Mouse (Mus musculus) frontal cortex, adult (tissue): ENCODE results near the gene Gm340.

Experiments used
- ATAC-seq: cut with Nextera tagmentation; 2 replicates; pipeline ENCODE4 v1.9.2; 2017; ENCODE audit warnings: mild to moderate bottlenecking, moderate library complexity, mixed read lengths; ENCODE audit not compliant: low TSS enrichment

Gene Gm340

DNA sequence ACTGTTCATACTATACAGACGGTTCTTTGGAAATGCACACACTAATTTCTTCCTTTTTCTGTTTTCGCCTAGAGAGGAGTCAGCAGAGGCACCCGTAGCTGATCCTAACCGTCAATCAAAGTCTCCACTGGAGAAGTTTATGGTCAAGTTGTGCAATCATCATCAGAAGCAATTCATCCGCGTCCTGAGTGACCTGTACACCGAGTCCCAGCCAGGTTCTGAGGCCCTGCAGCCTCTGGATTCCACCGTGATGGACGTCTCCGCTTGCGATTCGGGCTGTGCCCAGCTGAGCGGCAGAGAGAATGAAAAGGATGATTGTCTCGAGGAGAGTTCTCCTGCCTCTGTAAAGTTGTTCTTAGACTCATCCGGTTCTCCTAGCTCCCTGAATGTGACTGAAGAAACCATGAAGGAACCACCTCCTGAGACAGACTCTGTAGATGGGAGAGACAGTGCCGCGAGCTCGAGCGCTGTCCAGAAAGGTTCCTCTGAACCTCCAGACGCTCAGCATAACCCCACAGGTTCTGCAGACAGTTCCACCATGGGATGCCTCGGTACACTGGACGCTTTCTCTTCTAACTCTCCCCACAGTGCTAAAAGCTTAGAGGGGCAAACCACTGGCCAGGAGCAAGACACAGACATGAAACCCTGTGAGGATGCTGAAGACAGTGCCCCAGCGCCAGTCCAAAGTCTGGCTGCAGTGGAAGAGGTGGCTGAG, at the start of gene Gm340:
Gene Gm340, plus strand, starts transcription at position 665 of the 715 bp plus-strand sequence.
- no peak for ATAC-seq

DNA sequence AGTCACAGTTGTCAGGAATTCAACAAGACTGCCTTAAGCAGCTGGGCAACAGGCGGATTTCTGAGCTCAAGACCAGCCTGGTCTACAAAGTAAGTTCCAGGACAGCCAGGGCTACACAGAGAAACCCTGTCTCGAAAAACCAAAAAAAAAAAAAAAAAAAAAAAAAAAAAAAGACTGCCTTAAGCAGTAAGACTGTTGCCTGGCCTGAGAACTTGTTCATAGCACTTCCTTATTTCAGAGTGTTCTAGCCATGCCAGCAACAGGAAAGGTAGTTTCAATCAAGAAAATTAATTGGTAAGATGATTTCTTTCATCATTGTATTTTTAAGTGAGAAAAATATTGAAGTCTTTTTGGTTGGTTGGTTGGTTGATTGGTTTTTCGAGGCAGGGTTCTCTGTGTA, 48.1 kb upstream of the Gm340 start:
- no peak for ATAC-seq

DNA sequence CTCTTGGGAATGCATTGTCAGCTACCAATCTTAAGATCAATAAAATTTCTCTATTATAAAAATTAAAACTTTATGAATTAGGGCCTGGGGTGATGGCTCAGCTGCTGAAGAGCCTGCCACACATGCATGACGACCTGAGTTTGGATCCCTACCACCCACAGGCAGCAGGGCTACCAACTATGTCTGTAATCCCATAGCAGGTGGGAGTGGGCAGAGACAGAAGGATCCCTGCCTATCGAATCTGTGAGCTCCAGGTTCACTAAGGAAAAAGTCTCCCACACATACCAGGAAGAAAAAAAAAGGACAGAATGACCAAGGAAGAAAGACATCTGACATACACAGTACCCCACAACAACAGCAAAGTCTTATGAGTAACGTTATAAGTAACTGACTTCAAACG, 25.2 kb upstream of the Gm340 start:
- ATAC-seq, result no peak

DNA sequence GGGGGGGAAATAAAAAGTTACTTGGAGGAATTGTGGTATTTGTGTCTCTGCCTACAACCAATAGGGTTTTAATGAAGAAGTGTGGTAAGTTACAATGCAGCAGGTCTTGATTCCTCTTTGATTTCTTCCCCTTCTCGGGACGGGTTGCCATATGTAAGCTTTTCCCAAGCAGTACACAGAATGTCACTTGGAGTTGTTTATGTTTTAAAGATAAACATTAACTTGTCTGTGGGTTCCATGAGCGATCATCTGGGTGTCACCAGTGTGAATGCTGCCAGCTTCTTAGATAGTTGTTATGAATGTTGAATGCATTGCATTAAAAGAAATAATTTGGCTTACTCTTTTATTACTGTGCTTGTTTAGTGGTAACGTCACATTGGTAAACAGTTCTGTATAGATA, 24.7 kb upstream of the Gm340 start:
- no peak for ATAC-seq

DNA sequence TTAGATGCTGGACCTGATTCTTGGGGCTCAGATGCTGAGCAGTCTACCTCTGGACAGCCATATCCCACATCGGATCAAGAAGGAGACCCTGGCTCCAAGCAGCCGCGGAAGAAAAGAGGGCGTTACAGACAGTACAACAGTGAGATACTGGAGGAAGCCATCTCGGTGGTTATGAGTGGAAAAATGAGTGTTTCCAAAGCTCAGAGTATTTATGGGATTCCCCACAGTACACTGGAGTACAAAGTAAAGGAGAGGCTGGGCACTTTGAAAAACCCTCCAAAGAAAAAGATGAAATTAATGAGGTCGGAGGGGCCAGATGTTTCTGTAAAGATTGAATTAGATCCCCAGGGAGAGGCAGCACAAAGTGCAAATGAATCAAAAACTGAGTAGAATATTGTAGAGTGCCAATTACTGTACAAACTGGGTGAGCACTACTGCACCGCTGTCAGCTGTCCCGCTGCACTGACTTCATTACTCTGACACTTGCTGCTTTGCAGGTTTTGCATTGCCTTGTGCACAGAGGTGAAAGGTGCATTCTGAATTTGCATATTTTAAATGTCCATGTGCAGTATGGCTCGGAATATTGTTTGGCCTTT, 23.2 kb upstream of the Gm340 start:
- ATAC-seq, result no peak

DNA sequence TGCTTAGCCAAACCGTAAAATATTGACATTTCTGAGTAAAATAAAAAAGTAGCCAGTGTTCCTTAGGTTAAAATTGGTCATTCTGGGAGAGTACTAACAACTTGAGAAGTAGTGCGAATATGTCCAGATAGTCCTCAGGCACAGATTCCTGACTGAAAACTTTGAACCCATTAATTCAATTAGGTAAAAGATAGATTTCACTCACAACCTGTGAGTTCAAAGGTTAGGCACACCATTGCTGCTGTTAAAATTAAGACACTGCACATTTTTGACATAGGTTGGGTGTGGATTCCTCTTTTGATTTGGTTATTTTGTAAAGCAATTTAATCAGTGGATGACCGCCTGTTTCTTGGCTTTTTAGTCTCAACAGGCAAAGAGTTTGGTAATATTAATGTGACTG, 21.3 kb upstream of the Gm340 start:
- ATAC-seq, result no peak

DNA sequence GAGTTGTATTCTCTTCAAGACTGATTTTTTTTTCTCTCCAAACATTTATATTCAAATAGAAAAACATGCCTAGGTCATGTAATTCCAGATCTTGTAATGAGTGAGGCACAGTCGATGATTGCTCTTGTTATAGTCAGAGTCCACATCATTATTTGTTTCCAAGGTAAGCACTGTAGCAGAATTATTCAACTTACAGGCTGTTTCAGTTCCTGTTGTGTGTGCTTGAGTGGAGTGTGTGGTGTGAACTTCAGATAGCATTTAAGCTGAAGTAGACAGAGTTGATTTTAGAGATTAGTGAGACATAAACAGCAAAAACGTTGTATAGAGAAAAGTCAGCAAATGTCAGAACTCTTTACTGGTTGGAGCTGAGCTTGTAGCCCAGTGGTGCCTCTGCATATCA, 13.4 kb upstream of the Gm340 start:
- no peak for ATAC-seq

DNA sequence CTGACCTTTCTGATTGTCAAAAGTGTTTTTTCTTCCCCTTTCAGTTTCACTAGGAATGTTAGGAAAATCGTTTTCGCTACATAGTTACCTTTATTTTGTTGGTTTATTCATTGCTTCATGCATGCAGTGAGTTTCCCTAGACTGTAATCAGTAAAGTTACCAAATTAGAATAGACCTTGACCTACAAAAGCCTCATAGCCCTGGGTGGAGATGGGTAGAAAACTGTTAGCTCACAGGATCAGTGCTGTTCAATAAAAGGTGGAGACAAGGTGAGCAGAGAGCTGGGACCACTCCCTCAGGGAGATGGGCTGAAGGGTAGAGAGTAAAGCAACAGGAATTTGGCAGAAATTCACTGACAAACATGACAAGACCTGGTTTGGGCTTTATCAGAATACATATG, 8.5 kb upstream of the Gm340 start:
- no peak for ATAC-seq

DNA sequence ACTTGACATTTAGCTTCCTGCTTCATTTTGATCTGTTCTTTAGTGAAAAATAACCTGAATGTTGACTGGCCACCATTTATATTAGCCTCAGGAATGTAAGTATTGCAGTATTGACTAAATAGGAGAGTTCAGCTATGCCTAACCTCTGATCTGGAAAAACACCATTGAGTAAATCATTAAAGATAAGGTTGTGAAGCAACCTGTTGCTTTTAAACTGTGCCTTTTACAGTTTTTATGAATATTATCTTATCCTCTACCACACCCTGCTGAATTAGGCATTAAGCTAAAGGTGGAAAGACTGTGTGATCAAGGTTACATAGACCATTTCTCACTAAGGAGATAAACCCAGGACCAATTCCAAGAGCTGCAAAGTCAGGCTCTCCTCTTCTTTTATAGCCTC, 4.6 kb upstream of the Gm340 start:
- no peak for ATAC-seq

DNA sequence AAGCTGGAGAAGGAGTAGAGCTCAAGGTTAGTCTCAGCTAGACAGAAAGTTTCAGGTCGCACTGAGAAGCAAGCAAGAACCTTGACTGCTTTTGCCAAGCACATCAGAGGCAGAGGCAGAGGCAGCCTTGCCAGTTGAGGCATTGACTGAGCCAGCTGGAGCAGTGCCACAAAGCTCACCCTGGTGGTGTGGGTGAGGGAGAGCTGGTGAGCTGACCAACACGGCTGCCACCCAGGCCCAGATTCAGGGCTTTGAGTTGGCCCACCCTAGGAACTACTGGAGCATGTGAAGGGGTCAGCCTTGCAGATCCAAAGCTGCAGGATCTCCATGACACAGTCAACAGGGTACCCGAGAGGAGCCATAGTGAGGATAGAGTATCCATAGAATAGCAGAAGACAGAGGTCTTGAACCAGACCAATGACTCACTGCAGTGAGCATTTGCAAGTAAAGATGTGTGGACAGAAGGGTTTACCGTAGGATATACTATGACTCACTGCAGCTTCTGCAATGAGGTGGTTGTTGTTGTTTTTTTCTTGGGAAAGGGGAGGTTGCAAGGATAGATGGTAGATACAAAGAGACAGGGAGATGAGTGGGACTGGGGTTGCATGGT, 2.8 kb upstream of the Gm340 start:
- ATAC-seq, result no peak

DNA sequence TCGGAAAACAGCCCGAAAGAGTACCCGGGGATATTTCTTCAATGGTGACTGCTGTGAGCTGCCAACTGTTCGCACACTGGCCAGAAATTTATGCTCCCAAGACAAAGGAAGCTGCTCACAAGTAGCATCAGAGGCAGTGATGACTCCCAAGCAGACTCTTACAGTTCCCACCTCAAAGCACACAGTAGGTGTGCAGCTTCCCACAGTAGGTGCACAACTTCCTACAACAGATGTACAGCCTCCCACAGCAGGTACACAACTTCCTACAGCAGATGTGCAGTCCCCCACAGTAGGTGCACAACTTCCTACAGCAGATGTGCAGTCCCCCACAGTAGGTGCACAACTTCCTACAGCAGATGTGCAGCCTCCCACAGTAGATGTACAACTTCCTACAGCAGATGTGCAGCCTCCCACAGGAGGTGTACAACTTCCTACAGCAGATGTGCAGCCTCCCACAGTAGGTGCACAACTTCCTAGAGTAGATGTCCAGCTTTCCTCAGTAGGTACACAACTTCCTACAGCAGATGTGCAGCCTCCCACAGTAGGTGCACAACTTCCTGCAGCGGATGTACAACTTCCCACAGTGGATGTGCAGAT, 846 bp downstream of the Gm340 start:
- ATAC-seq, result no peak

DNA sequence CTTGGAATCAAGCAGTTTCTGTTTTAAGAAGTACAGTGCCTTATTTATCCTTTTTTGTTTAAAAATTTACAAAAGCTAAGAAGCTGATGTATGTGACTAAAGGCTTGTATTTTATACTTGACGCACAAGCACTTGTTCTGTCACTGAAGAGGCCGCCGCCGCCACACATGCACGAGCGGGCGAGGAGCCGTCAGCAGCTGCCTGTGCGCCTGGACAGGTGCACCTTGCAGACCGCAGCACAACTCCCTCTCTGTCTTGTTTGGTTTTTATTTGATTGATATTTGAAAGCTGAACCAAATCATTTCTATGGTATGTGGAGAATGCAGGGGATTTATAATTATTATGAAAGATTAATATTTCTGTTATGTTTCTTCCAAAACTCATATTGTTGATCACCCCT, 4.6 kb downstream of the Gm340 start:
- no peak for ATAC-seq

DNA sequence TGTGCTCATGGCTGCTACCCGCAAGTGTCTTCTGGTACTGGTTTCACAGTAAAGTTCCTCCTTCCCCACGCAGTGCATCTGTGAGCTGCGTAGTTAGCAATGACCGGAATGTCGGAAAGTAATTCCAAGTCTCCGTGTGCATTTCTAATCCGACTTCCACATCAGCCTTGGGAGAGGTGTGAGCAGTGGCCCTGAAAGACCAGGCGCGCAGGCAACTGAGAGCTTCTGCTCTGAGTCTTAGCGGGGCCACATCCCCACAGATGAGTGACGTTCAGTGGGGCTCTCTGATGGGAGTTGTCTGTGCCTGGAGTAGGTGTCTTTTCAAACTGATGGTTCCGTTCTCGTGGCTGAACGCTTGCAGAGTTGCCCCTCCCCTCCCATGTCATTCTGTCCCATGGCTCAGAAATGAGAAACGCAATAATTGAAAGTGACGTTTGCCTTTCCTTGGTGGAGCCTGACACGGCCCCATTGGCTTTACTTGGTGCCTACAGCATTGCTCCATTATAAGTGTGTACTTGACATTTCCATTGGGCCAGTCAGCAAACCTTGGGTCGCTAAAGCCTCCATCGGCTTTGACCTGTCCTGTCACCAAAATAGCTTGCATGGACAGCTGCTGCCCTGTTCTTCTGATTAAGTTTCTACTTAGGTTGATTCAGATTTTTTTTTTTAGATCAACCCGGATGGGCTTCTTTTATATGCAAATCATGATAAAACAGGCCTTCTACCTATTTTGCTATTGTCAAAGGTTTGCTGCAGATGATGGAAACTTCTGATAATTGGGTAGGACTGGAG, 5.5 kb downstream of the Gm340 start:
- ATAC-seq, result no peak

DNA sequence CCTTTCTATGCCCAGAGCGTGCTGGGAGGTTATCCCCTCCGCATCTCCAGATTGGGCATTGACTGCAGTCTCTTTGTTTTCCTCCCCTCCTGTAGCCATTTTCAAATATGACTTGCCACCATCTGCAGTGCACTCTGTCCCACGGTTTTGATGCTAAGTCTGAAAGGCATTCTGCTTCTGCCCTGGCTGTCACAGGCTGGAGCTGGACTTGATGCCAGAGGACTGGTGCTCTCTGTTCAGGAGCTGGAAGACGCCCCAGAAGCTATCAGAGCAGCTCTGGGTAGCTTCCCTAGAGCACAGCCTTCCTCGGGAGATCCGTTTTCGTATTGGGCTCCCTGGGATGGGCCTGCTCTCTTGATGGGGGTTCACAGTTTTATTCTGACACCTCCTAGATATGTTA, 6.9 kb downstream of the Gm340 start:
- ATAC-seq, result no peak

DNA sequence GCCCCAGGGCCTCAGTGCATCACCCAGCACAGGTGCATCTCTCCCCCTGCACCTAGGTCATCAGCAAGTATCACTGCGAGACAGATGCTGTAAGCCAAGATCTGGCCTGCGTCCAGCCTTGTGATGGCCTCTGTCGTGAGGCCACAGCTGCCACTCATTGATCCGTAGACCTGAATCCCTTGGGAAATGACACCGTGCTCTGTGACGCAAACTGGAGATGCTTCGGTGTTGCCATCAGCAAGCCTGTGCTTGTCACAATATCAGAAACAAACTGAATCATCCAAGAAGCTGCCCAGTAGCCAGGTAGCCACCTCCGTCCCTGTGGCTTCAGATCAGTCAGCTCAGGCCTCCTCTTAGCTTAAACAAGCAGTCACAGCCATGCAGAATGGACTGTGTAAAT, 7.5 kb downstream of the Gm340 start:
- ATAC-seq, result no peak

DNA sequence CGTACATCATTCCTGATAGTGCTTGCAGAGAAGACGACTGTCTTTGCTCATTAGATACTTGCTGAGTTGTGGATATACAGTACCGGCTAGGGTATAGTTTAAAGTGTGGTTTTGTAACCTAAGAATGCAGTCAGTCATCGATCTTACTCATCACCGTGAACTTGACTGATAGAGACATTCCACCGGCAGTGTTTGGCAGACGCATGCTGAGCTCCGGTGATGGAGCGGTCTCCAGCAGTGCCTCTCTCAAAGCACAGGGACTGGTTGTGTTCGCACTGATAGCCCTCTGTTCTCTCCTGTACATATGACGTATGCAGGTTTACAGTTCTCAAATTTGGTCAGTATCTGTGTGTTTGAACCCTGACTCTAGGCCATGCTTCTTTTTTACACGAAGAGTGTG, 9.6 kb downstream of the Gm340 start:
- no peak for ATAC-seq

DNA sequence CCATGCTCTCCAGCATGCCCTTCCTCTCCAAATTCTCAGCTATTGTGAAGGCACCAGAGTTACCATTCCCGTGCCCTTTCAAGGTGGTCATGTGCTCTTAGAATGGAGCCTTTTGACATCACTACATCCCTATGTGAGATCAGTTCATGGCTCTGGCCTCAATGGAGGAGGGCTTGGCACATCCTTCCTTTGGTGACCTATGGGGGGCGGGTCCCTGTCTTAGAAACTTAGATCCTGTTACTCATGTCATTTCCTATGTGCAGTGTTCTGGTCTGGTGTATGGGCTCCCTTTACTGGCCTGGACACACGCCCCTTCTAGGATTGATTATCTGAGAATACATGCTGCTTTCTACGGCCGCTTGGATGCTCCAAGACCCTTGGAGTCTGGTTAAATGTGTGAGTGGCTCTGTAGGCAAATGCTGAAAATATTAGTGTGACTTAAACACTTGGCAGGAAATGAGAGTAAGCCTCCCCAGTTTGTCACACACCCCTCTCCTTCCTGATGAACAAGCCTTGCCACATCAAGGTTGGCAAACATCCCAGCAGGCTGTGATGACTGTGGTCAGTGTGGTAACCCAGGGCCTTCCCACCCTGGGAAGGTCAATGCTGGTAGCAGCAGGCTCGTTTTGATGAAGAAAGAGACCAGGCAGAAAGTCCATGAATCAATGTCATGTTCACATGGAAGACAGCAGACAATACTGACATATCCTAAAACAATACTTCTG, 15.2 kb downstream of the Gm340 start:
- ATAC-seq, result no peak

DNA sequence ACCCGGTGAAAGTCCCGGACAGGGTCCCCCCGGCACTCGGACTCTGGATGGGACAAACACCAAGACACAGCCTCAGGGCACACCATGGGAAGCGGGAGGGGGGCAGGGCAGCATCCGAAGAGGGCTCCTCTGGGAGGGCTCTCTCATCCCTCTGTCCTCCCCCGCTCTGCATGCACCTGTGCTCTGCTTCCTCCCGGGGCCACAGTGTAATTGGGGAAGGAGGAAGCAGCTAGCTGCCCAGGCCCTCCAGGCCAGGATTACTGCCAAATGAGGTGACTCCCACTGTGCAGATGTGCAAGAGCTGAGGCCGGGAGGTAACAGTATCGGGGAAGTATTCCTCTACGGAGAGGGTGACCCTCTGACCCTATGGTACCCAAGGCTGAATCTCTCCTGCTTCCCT, 18.5 kb downstream of the Gm340 start:
- ATAC-seq, result no peak

DNA sequence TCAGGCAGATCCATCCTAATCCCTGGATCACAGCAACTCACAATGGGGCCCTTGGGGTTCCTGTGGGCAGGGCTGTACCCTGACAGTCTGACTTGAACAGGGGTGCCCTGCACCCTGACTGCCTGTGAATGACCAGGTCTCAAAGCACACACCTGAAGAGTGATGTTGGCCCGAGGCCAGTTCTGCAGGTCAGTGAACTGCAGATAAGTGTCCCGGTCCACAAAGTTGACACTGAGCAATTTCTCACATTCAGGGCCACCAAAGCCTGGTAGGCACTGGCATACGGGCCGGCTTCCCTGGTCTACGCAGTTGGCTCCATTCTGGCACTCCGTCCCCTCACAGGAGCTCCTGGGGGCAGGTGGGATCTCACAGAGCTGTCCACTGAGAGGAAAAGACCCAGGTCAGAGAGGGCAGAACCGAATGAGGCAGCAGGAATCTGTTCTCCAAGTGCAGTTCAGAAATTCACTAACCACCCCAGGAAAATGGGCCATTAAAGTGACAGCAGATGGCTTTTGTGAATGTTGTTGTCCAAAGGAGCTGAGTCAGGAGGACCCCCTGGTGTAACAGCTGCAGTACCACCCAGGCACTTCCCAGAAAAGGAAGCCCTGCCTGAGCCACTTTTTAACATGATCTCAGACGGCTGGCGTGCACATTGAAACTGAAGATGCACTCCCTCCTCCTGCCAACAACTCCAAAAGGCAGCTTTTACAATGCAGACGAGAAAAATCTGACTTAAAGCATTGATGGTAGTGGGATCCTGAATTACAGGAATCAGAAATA, 24.2 kb downstream of the Gm340 start:
- ATAC-seq, result peak; percentile 76

DNA sequence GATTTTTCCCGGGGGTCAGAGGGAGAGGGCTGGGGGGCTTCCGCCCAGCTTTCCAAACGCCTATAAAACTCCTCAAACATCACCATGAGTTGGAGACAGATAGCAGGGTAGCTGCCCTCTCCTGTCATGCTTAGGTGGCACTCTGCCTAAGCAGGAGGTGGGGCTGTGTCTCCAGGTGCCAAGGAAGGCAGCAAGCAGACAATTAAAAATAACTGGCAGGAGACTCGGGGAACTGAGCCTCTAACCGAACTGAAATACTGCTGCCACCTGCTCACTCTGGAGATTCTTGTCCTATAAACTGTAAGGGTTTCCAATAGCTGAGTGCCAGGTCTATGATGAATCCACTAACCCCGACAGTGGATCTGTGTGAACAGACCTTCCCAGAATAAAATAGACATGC, 29.5 kb downstream of the Gm340 start:
- ATAC-seq, result no peak
